Mouse (Mus musculus): ENCODE data around the gene Clrn3. TPM values are rescaled to one million over a fixed set of nuclear protein-coding genes. Genes with fewer than 3 reads are reported as not detected.

The Clrn3 gene
- polyA plus RNA-seq, 1 experiment from 2014 or later, result not detected

GRCm38 (mm10) chr7:135542235-135542634 lies 13.8 kb upstream of the Clrn3 start:
- 87% methylated on average over 3 of the region's 3 CpGs for WGBS
- peaks cover 14% of the 10 kb centered on the region for H3K27me3 ChIP-seq (ENCODE audit: control insufficient read depth, insufficient read depth, low read length)
- H3K27ac ChIP-seq (ENCODE audit: low read depth, low read length), result no peak overlapping the region
- DNase-seq (ENCODE audit: low spot score) (no peak), ATAC-seq (ENCODE audit: insufficient read depth, low FRiP score, low TSS enrichment) (no peak)
- no peaks in the 10 kb centered on the region for H3K4me1 ChIP-seq (ENCODE audit: control insufficient read depth, insufficient read depth, low read length)
- H3K9me3 ChIP-seq (ENCODE audit: control insufficient read depth, low read length), result no peaks in the 10 kb centered on the region
- H3K4me2 ChIP-seq (ENCODE audit: low read depth), result no peak overlapping the region
- H3K4me3 ChIP-seq (ENCODE audit: low read depth, low read length), result no peak overlapping the region
- H3K9ac ChIP-seq (ENCODE audit: low read length), result no peak overlapping the region
- H3K36me3 ChIP-seq (ENCODE audit: control insufficient read depth, insufficient read depth, low read length), result no peaks in the 10 kb centered on the region

- Histone ChIP-seq H3K9me3 (ENCODE audit: control insufficient read depth, low read length) (no peaks in the 10 kb centered on the region), H3K27ac (ENCODE audit: low read depth, low read length) (no peak overlapping the region), H3K4me1 (ENCODE audit: control insufficient read depth, insufficient read depth, low read length) (no peaks in the 10 kb centered on the region), H3K4me2 (ENCODE audit: low read depth) (no peak overlapping the region), H3K4me3 (ENCODE audit: low read depth, low read length) (no peak overlapping the region), H3K9ac (ENCODE audit: low read length) (no peak overlapping the region), H3K36me3 (ENCODE audit: control insufficient read depth, insufficient read depth, low read length) (no peaks in the 10 kb centered on the region), H3K27me3 (ENCODE audit: control insufficient read depth, insufficient read depth, low read length) (peaks cover 14% of the 10 kb centered on the region)
- ATAC-seq (ENCODE audit: insufficient read depth, low FRiP score, low TSS enrichment), result no peak
- DNase-seq (ENCODE audit: low spot score), result no peak
- 86% methylated on average over 2 of the region's 2 CpGs for WGBS
These were observed 11.0 kb upstream of the Clrn3 start for GRCm38 (mm10) chr7:135539429-135539828.

GRCm38 (mm10) chr7:135537948-135538741 lies 9.7 kb upstream of the Clrn3 start:
- ATAC-seq (ENCODE audit: insufficient read depth, low FRiP score, low TSS enrichment), result peak; percentile 67

GRCm38 (mm10) chr7:135537341-135537901 lies 9.0 kb upstream of the Clrn3 start, which contains the start of gene Ptpre:
Gene Ptpre, plus strand, starts transcription at chr7:135537481.
- H3K36me3 ChIP-seq (ENCODE audit: control insufficient read depth, insufficient read depth, low read length), result no peaks in the 10 kb centered on the region
- DNase-seq (ENCODE audit: low spot score) (peak; percentile 89), ATAC-seq (ENCODE audit: insufficient read depth, low FRiP score, low TSS enrichment) (peak; percentile 93)
- H3K4me2 ChIP-seq (ENCODE audit: low read depth), result peak within 1 kb of the TSS; percentile 95
- 4% methylated on average over 28 of the region's 28 CpGs for WGBS
- H3K4me3 ChIP-seq (ENCODE audit: low read depth, low read length), result peak within 1 kb of the TSS; percentile 59
- no peaks in the 10 kb centered on the region for H3K9me3 ChIP-seq (ENCODE audit: control insufficient read depth, low read length)
- peak within 1 kb of the TSS; percentile 46 for H3K9ac ChIP-seq (ENCODE audit: low read length)
- no peaks in the 10 kb centered on the region for H3K4me1 ChIP-seq (ENCODE audit: control insufficient read depth, insufficient read depth, low read length)
- no peak within 1 kb of the TSS for H3K27ac ChIP-seq (ENCODE audit: low read depth, low read length)
- H3K27me3 ChIP-seq (ENCODE audit: control insufficient read depth, insufficient read depth, low read length), result peaks cover 14% of the 10 kb centered on the region

More at GRCm38 (mm10) chr7:135537948-135538741, 9.7 kb upstream of the Clrn3 start:
- 1% methylated on average over 71 of the region's 71 CpGs for WGBS
- H3K9ac ChIP-seq (ENCODE audit: low read length), result peak overlapping the region; percentile 46
- no peaks in the 10 kb centered on the region for H3K9me3 ChIP-seq (ENCODE audit: control insufficient read depth, low read length)
- H3K27ac ChIP-seq (ENCODE audit: low read depth, low read length), result no peak overlapping the region
- peaks cover 14% of the 10 kb centered on the region for H3K27me3 ChIP-seq (ENCODE audit: control insufficient read depth, insufficient read depth, low read length)
- H3K4me2 ChIP-seq (ENCODE audit: low read depth), result peak overlapping the region; percentile 95
- peak overlapping the region; percentile 59 for H3K4me3 ChIP-seq (ENCODE audit: low read depth, low read length)
- no peaks in the 10 kb centered on the region for H3K4me1 ChIP-seq (ENCODE audit: control insufficient read depth, insufficient read depth, low read length)
- no peaks in the 10 kb centered on the region for H3K36me3 ChIP-seq (ENCODE audit: control insufficient read depth, insufficient read depth, low read length)
- peak; percentile 21 for DNase-seq (ENCODE audit: low spot score)

GRCm38 (mm10) chr7:135535908-135536307 lies 7.5 kb upstream of the Clrn3 start:
- Histone ChIP-seq H3K27me3 (ENCODE audit: control insufficient read depth, insufficient read depth, low read length) (peaks cover 14% of the 10 kb centered on the region), H3K9ac (ENCODE audit: low read length) (no peak overlapping the region), H3K9me3 (ENCODE audit: control insufficient read depth, low read length) (no peaks in the 10 kb centered on the region), H3K4me3 (ENCODE audit: low read depth, low read length) (no peak overlapping the region), H3K4me2 (ENCODE audit: low read depth) (no peak overlapping the region), H3K4me1 (ENCODE audit: control insufficient read depth, insufficient read depth, low read length) (no peaks in the 10 kb centered on the region), H3K27ac (ENCODE audit: low read depth, low read length) (no peak overlapping the region), H3K36me3 (ENCODE audit: control insufficient read depth, insufficient read depth, low read length) (no peaks in the 10 kb centered on the region)
- ATAC-seq (ENCODE audit: insufficient read depth, low FRiP score, low TSS enrichment) (no peak), DNase-seq (ENCODE audit: low spot score) (no peak)
- 84% methylated on average over 3 of the region's 3 CpGs for WGBS

GRCm38 (mm10) chr7:135534548-135535189 lies 6.2 kb upstream of the Clrn3 start:
- Histone ChIP-seq H3K9ac (ENCODE audit: low read length) (no peak overlapping the region), H3K4me1 (ENCODE audit: control insufficient read depth, insufficient read depth, low read length) (no peaks in the 10 kb centered on the region), H3K36me3 (ENCODE audit: control insufficient read depth, insufficient read depth, low read length) (no peaks in the 10 kb centered on the region), H3K27ac (ENCODE audit: low read depth, low read length) (no peak overlapping the region), H3K4me2 (ENCODE audit: low read depth) (no peak overlapping the region), H3K27me3 (ENCODE audit: control insufficient read depth, insufficient read depth, low read length) (peaks cover 14% of the 10 kb centered on the region), H3K9me3 (ENCODE audit: control insufficient read depth, low read length) (no peaks in the 10 kb centered on the region), H3K4me3 (ENCODE audit: low read depth, low read length) (no peak overlapping the region)
- ATAC-seq (ENCODE audit: insufficient read depth, low FRiP score, low TSS enrichment) (no peak), DNase-seq (ENCODE audit: low spot score) (no peak)
- 60% methylated on average over 2 of the region's 2 CpGs for WGBS

GRCm38 (mm10) chr7:135529068-135529467 lies 614 bp upstream of the Clrn3 start:
- DNase-seq (ENCODE audit: low spot score), result no peak
- H3K9ac ChIP-seq (ENCODE audit: low read length), result no peak overlapping the region
- H3K4me1 ChIP-seq (ENCODE audit: control insufficient read depth, insufficient read depth, low read length), result no peaks in the 10 kb centered on the region
- no peak overlapping the region for H3K4me2 ChIP-seq (ENCODE audit: low read depth)
- H3K9me3 ChIP-seq (ENCODE audit: control insufficient read depth, low read length), result no peaks in the 10 kb centered on the region
- no peak for ATAC-seq (ENCODE audit: insufficient read depth, low FRiP score, low TSS enrichment)
- H3K27me3 ChIP-seq (ENCODE audit: control insufficient read depth, insufficient read depth, low read length), result no peaks in the 10 kb centered on the region
- H3K36me3 ChIP-seq (ENCODE audit: control insufficient read depth, insufficient read depth, low read length), result no peaks in the 10 kb centered on the region
- no peak overlapping the region for H3K27ac ChIP-seq (ENCODE audit: low read depth, low read length)
- H3K4me3 ChIP-seq (ENCODE audit: low read depth, low read length), result no peak overlapping the region
- 88% methylated on average over 2 of the region's 2 CpGs for WGBS

GRCm38 (mm10) chr7:135527169-135527568 lies 1.3 kb downstream of the Clrn3 start:
- Histone ChIP-seq H3K36me3 (ENCODE audit: control insufficient read depth, insufficient read depth, low read length) (no peaks in the 10 kb centered on the region), H3K27me3 (ENCODE audit: control insufficient read depth, insufficient read depth, low read length) (no peaks in the 10 kb centered on the region), H3K4me3 (ENCODE audit: low read depth, low read length) (no peak overlapping the region), H3K9ac (ENCODE audit: low read length) (no peak overlapping the region), H3K4me1 (ENCODE audit: control insufficient read depth, insufficient read depth, low read length) (no peaks in the 10 kb centered on the region), H3K9me3 (ENCODE audit: control insufficient read depth, low read length) (no peaks in the 10 kb centered on the region), H3K27ac (ENCODE audit: low read depth, low read length) (no peak overlapping the region), H3K4me2 (ENCODE audit: low read depth) (no peak overlapping the region)
- no peak for ATAC-seq (ENCODE audit: insufficient read depth, low FRiP score, low TSS enrichment)
- DNase-seq (ENCODE audit: low spot score), result no peak
- 80% methylated on average over 3 of the region's 3 CpGs for WGBS
